Mouse (Mus musculus): ENCODE results near the gene 8030411F24Rik.
"Not testable (repeated sequence)": the region's sequence is repeated elsewhere in the genome, so short reads cannot be mapped to it uniquely, and the experiment has no call there.

Gene 8030411F24Rik

GRCm38 (mm10) chr2:148781709-148782108 lies at the start of gene 8030411F24Rik:
Gene 8030411F24Rik (plus strand): TSS chr2:148782009.
- DNase-seq (ENCODE audit: low spot score), result no peak

GRCm38 (mm10) chr2:148732327-148733000 lies 49.3 kb upstream of the 8030411F24Rik start, which contains the start of gene Napb:
Gene Napb (minus strand): TSS chr2:148732467.
- peak; percentile 95 for DNase-seq (ENCODE audit: low spot score)

GRCm38 (mm10) chr2:148743001-148743400 lies 38.8 kb upstream of the 8030411F24Rik start:
- DNase-seq (ENCODE audit: low spot score), result peak; percentile 33

- DNase-seq (ENCODE audit: low spot score), result no peak
Measured at GRCm38 (mm10) chr2:148743846-148744407, 37.9 kb upstream of the 8030411F24Rik start.

GRCm38 (mm10) chr2:148750058-148750457 lies 31.8 kb upstream of the 8030411F24Rik start, which contains the start of gene Cstl1:
Gene Cstl1 (plus strand): TSS chr2:148750358.
- no peak for DNase-seq (ENCODE audit: low spot score)

GRCm38 (mm10) chr2:148751893-148752813 lies 29.7 kb upstream of the 8030411F24Rik start:
- peak; percentile 78 for DNase-seq (ENCODE audit: low spot score)

- no peak for DNase-seq (ENCODE audit: low spot score)
Measured at GRCm38 (mm10) chr2:148754310-148754846, 27.4 kb upstream of the 8030411F24Rik start.

GRCm38 (mm10) chr2:148763648-148764388 lies 18.0 kb upstream of the 8030411F24Rik start:
- DNase-seq (ENCODE audit: low spot score), result no peak

- not testable (repeated sequence) for DNase-seq (ENCODE audit: low spot score)
Measured at GRCm38 (mm10) chr2:148771397-148771796, 10.4 kb upstream of the 8030411F24Rik start, which contains the start of gene Cst11. Gene Cst11 (minus strand): TSS chr2:148771497.

GRCm38 (mm10) chr2:148789142-148789541 lies 7.3 kb downstream of the 8030411F24Rik start, which contains the start of gene Cst12:
Gene Cst12 (plus strand): TSS chr2:148789361.
- DNase-seq (ENCODE audit: low spot score), result peak; percentile 10

GRCm38 (mm10) chr2:148798485-148798884 lies 16.7 kb downstream of the 8030411F24Rik start, which contains the start of gene Cst8:
Gene Cst8 (plus strand): TSS chr2:148798785.
- DNase-seq (ENCODE audit: low spot score), result no peak

- DNase-seq (ENCODE audit: low spot score), result no peak
Measured at GRCm38 (mm10) chr2:148801491-148801921, 19.7 kb downstream of the 8030411F24Rik start.

GRCm38 (mm10) chr2:148806696-148807095 lies 24.9 kb downstream of the 8030411F24Rik start:
- DNase-seq (ENCODE audit: low spot score), result no peak

GRCm38 (mm10) chr2:148819909-148820308 lies 38.1 kb downstream of the 8030411F24Rik start, which contains the start of gene Cst13:
Gene Cst13 (plus strand): TSS chr2:148820081.
- DNase-seq (ENCODE audit: low spot score), result no peak

- no peak for DNase-seq (ENCODE audit: low spot score)
Measured at GRCm38 (mm10) chr2:148825986-148826385, 44.2 kb downstream of the 8030411F24Rik start.

GRCm38 (mm10) chr2:148834912-148835311 lies 53.1 kb downstream of the 8030411F24Rik start, which contains the start of gene Cst9:
Gene Cst9 (plus strand): TSS chr2:148835147.
- DNase-seq (ENCODE audit: low spot score), result no peak

All from layer of hippocampus, adult 11-12 months (tissue).